In genomic region chr1:133270336-133270735, GRCm38 (mm10) we compare ENCODE assay signal across 22 mouse cellular contexts. TPM values are rescaled to one million over a fixed set of nuclear protein-coding genes. Genes with fewer than 3 reads are reported as not detected.
A peak's percentile ranks its signal among the peaks of the same experiment; 100 is the strongest.
DNase-seq lines count a peak whose midpoint lies in the region; ATAC-seq and TF ChIP-seq lines count a peak whose summit lies in the region.
"Had no signal": no experiment of that assay in that cellular context is flagged by ENCODE, and none has a peak within 500 bp of the region (broad histone marks: within the 10 kb centered on the region; RNA-seq: fewer than 3 reads in every experiment).

No protein-coding gene starts in this region.

- H3K4me1 ChIP-seq in liver, postnatal 0 days (ENCODE audit: insufficient read depth), result peaks cover 8% of the 10 kb centered on the region; the same call in 1 of the 2 replicates
- H3K4me1 ChIP-seq in embryonic facial prominence, embryonic 13.5 days, result peaks cover 7% of the 10 kb centered on the region
- H3K4me1 ChIP-seq in hindbrain, embryonic 10.5 days (replicated peaks), result peaks cover 34% of the 10 kb centered on the region

- H3K36me3 ChIP-seq in liver, postnatal 0 days (replicated peaks; ENCODE audit: insufficient read depth, low read length), result no peaks in the 10 kb centered on the region; the same call in 1 of the 2 replicates
- peaks cover 9% of the 10 kb centered on the region; the same call in 1 of the 2 replicates for H3K36me3 ChIP-seq in embryonic facial prominence, embryonic 13.5 days
- peaks cover 73% of the 10 kb centered on the region for H3K36me3 ChIP-seq in hindbrain, embryonic 10.5 days
- H3K36me3 ChIP-seq: limb, embryonic 15.5 days had no signal

- DNase-seq in embryo, embryonic 10 days (ENCODE audit: low spot score), result peak; percentile 35
- DNase-seq in embryo, embryonic 10.5 days (ENCODE audit: low spot score), result no peak
- no peak for DNase-seq in liver, postnatal 0 days
- no peak for DNase-seq in liver
- peak; percentile 27 for DNase-seq in A20 (ENCODE audit: low read depth, low spot score)
- DNase-seq in hindbrain, embryonic 10.5 days (ENCODE audit: low spot score), result no peak
- DNase-seq: cerebellum, adult 18-20 months; kidney, adult 8-10 months; kidney, postnatal 4 days; lung, postnatal 14 days; right cerebral cortex, postnatal 4 days; thymus, postnatal 4 days had no signal

- ATAC-seq in liver, postnatal 0 days, result peak; percentile 12
- ATAC-seq in embryonic facial prominence, embryonic 13.5 days (ENCODE audit: insufficient number of reproducible peaks, insufficient read depth, low FRiP score, low TSS enrichment, low read depth), result peak; percentile 23; the same call in 1 of the 2 replicates
- ATAC-seq: forebrain, embryonic 15.5 days; inflammation-experienced regulatory T-cells, adult 6 months had no signal

- H3K4me3 ChIP-seq in liver, postnatal 0 days (ENCODE audit: low read depth, low read length), result no peak overlapping the region
- H3K4me3 ChIP-seq in embryonic facial prominence, embryonic 13.5 days, result no peak overlapping the region
- H3K4me3 ChIP-seq in hindbrain, embryonic 10.5 days, result no peak overlapping the region
- H3K4me3 ChIP-seq: forebrain, embryonic 15.5 days; hindbrain, embryonic 12.5 days; limb, embryonic 15.5 days; myocyte; neural tube, embryonic 15.5 days had no signal

- no peak overlapping the region for H3K9ac ChIP-seq in liver, postnatal 0 days (replicated peaks)
- no peak overlapping the region for H3K9ac ChIP-seq in embryonic facial prominence, embryonic 13.5 days
- H3K9ac ChIP-seq: forebrain, embryonic 15.5 days; hindbrain, embryonic 12.5 days; limb, embryonic 15.5 days; neural tube, embryonic 15.5 days had no signal

- WGBS in liver, postnatal 0 days (ENCODE audit: insufficient replicate concordance), result 50% methylated on average over 6 of the region's 6 CpGs
- 37% methylated on average over 6 of the region's 6 CpGs for WGBS in embryonic facial prominence, embryonic 13.5 days
- 67% methylated on average over 6 of the region's 6 CpGs for WGBS in hindbrain, embryonic 10.5 days

- no peaks in the 10 kb centered on the region for H3K9me3 ChIP-seq in liver, postnatal 0 days (ENCODE audit: low read length)
- H3K9me3 ChIP-seq in embryonic facial prominence, embryonic 13.5 days, result no peaks in the 10 kb centered on the region
- H3K9me3 ChIP-seq in hindbrain, embryonic 10.5 days, result no peaks in the 10 kb centered on the region
- H3K9me3 ChIP-seq: forebrain, embryonic 15.5 days; hindbrain, embryonic 12.5 days; limb, embryonic 15.5 days; neural tube, embryonic 15.5 days had no signal

- no peak overlapping the region for H3K27ac ChIP-seq in liver, postnatal 0 days (ENCODE audit: low read depth)
- H3K27ac ChIP-seq in embryonic facial prominence, embryonic 13.5 days, result no peak overlapping the region
- no peak overlapping the region for H3K27ac ChIP-seq in hindbrain, embryonic 10.5 days
- H3K27ac ChIP-seq: forebrain, embryonic 15.5 days; hindbrain, embryonic 12.5 days; limb, embryonic 15.5 days; neural tube, embryonic 15.5 days had no signal

- no peak overlapping the region for H3K4me2 ChIP-seq in liver, postnatal 0 days (ENCODE audit: low read depth, low read length)
- no peak overlapping the region for H3K4me2 ChIP-seq in embryonic facial prominence, embryonic 13.5 days
- H3K4me2 ChIP-seq: forebrain, embryonic 15.5 days; hindbrain, embryonic 12.5 days; limb, embryonic 15.5 days; midbrain, embryonic 11.5 days; neural tube, embryonic 15.5 days had no signal

- H3K27me3 ChIP-seq in liver, postnatal 0 days (ENCODE audit: insufficient read depth, low read length), result no peaks in the 10 kb centered on the region
- H3K27me3 ChIP-seq in embryonic facial prominence, embryonic 13.5 days, result 0 out of 2 replicates have a peak, but pooled peaks cover 3% of the 10 kb centered on the region
- H3K27me3 ChIP-seq in hindbrain, embryonic 10.5 days (ENCODE audit: insufficient read depth, poor library complexity, severe bottlenecking), result peaks cover 4% of the 10 kb centered on the region
- H3K27me3 ChIP-seq: forebrain, embryonic 15.5 days; limb, embryonic 15.5 days; neural tube, embryonic 15.5 days had no signal

- TF ChIP-seq CTCF in liver, postnatal 0 days (IDR thresholded peaks at IDR 0.05; ENCODE audit: low read depth), result no peak

- TF ChIP-seq EP300 in liver, postnatal 0 days (IDR thresholded peaks at IDR 0.05; ENCODE audit: low read depth), result no peak

RNA-seq across cellular contexts. Expression of gene Golt1a, which starts 39.3 kb away (rescaled TPM):
- 30.8 and 41.9 TPM in 2 replicates for polyA plus RNA-seq in liver, postnatal 0 days (2015; fragmentation: Nextera tagmentation; extraction: Ambion mirVana)
- polyA plus RNA-seq in embryonic facial prominence, embryonic 13.5 days (2015; fragmentation: Nextera tagmentation; extraction: Ambion mirVana), result not detected in 2 replicates
- polyA plus RNA-seq in hindbrain, embryonic 10.5 days (2016; fragmentation: Nextera tagmentation; extraction: Ambion mirVana), result not detected in 2 replicates
- polyA plus RNA-seq: heart, embryonic 16.5 days; hindbrain, embryonic 12.5 days; inflammation-experienced regulatory T-cells, adult 6 months; limb, embryonic 15.5 days; midbrain, embryonic 11.5 days; myocyte; neural tube, embryonic 15.5 days had no signal

RNA-seq across cellular contexts. Expression of gene Kiss1, which starts 51.3 kb away (rescaled TPM):
- polyA plus RNA-seq in liver, postnatal 0 days (2015; fragmentation: Nextera tagmentation; extraction: Ambion mirVana), result not detected in 2 replicates
- not detected in 2 replicates for polyA plus RNA-seq in embryonic facial prominence, embryonic 13.5 days (2015; fragmentation: Nextera tagmentation; extraction: Ambion mirVana)
- polyA plus RNA-seq in hindbrain, embryonic 10.5 days (2016; fragmentation: Nextera tagmentation; extraction: Ambion mirVana), result not detected in 2 replicates
- polyA plus RNA-seq: cortical plate, adult 2 months; forebrain, embryonic 15.5 days; heart, embryonic 16.5 days; hindbrain, embryonic 12.5 days; inflammation-experienced regulatory T-cells, adult 6 months; limb, embryonic 15.5 days; midbrain, embryonic 11.5 days; myocyte; neural tube, embryonic 15.5 days had no signal

Comparison
In these comparisons a context has a peak if more than half of its experiments do, and no peak if none do; other contexts are left out.
1. DNase-seq: peak in embryo, embryonic 10 days (single experiment) and A20 (single experiment); none in embryo, embryonic 10.5 days (single experiment), liver, postnatal 0 days (single experiment), liver (single experiment) and hindbrain, embryonic 10.5 days (single experiment).
2. RNA of gene Golt1a, which starts 39.3 kb away (polyA plus RNA-seq): 30.8 to 41.9 TPM in liver, postnatal 0 days; not detected in hindbrain, embryonic 10.5 days and not detected in embryonic facial prominence, embryonic 13.5 days; every median in the first group is over 10 times any median in the second.